Mouse (Mus musculus): ENCODE data around the gene Mup22.
"Not testable (repeated sequence)": the region's sequence is repeated elsewhere in the genome, so short reads cannot be mapped to it uniquely, and the experiment has no call there.

The Mup22 gene

DNA sequence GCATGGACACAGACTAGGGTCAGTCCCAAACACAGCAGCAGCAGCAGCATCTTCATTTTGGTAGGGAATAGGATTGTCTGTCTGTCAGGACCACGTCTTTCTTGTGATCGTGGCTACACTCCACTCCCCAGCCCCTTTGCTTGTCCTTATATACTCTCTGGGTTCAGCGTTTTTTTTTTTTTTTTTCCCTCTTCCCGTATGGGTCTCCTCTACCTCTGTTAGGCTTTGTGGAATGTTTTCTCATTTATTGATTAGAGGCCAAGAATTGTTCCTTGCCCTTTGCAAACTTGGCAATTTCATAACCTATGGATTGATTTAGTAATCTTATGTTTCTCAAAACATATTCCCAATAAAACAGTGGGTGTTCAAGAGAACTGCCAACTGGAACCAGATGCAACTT lies at the start of gene Mup22:
Mup22 (minus strand) TSS at position 101 of the 400 bp plus-strand sequence.
- DNase-seq (ENCODE audit: low spot score in 2 of 2): not testable (repeated sequence)

DNA sequence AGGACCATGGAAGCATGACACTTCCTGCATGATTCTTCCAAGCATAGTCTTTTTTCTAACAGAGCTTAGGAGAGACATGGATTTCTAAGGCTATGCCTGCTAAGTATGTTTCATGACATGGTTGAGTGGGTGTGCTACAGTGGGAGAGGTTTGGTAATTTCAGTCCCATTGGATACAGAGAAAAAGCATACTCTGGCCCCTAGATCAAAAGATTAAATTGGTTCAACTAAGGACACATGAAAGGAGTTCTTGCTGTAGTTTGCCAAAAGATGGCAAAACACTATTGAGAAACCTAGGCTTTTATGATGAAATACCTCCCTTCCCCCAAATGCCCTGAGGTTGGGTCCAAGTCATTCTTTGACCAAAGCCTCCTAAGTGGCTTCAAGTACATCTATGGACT lies 19.6 kb upstream of the Mup22 start:
- DNase-seq (ENCODE audit: low spot score in 2 of 2): not testable (repeated sequence)

All from urinary bladder, postnatal 36 days (tissue).